ENCODE assay signal across 12 mouse cellular contexts in genomic region chr6:54691368-54692116, GRCm38 (mm10).
"Had no signal": no experiment of that assay in that cellular context is flagged by ENCODE, and none has a peak within 500 bp of the region (broad histone marks: within the 10 kb centered on the region; RNA-seq: fewer than 3 reads in every experiment).

No protein-coding gene starts in this region.

- H3K4me1 ChIP-seq: limb, embryonic 12.5 days; limb, embryonic 15.5 days; liver, embryonic 13.5 days had no signal

- H3K9ac ChIP-seq: limb, embryonic 12.5 days; limb, embryonic 15.5 days; liver, embryonic 13.5 days had no signal

- DNase-seq: kidney, postnatal 4 days; left cerebral cortex, postnatal 4 days; liver, embryonic 13.5 days; lung, adult 2 months; lung, postnatal 14 days; lung, postnatal 4 days; midbrain, embryonic 14.5 days; thymus, adult 18-20 months; thymus, postnatal 36 days had no signal

- ATAC-seq: intestine, postnatal 0 days had no signal

- H3K4me3 ChIP-seq: limb, embryonic 12.5 days; limb, embryonic 15.5 days; liver, embryonic 13.5 days had no signal

- H3K4me2 ChIP-seq: limb, embryonic 12.5 days; limb, embryonic 15.5 days; liver, embryonic 13.5 days had no signal

- H3K9me3 ChIP-seq: limb, embryonic 12.5 days; limb, embryonic 15.5 days; liver, embryonic 13.5 days had no signal

- H3K27ac ChIP-seq: limb, embryonic 12.5 days; limb, embryonic 15.5 days; liver, embryonic 13.5 days had no signal

- H3K27me3 ChIP-seq: limb, embryonic 12.5 days; limb, embryonic 15.5 days had no signal

- H3K36me3 ChIP-seq: liver, embryonic 13.5 days had no signal
